Mouse (Mus musculus): ENCODE data around the gene Hbb-bt.

- TF ChIP-seq CTCF (IDR thresholded peaks at IDR 0.05; ENCODE audit: insufficient read depth, low read depth, low read length) (no peak), POLR2A (IDR thresholded peaks at IDR 0.05; ENCODE audit: insufficient read depth, low read depth, low read length) (no peak)
These were observed 40.9 kb upstream of the Hbb-bt start for GRCm38 (mm10) chr7:103854669-103855068.

All from olfactory bulb, adult 2 months (tissue).